Mouse (Mus musculus): ENCODE results near the gene Pik3r5. TPM values are rescaled to one million over a fixed set of nuclear protein-coding genes. Genes with fewer than 3 reads are reported as not detected.

Pik3r5 gene
- total RNA-seq (2021), result under 1 TPM; 0.35 to 0.41 TPM
- long read RNA-seq, experiment 1, result 0 reads
- long read RNA-seq, experiment 2, result 0 reads

DNA sequence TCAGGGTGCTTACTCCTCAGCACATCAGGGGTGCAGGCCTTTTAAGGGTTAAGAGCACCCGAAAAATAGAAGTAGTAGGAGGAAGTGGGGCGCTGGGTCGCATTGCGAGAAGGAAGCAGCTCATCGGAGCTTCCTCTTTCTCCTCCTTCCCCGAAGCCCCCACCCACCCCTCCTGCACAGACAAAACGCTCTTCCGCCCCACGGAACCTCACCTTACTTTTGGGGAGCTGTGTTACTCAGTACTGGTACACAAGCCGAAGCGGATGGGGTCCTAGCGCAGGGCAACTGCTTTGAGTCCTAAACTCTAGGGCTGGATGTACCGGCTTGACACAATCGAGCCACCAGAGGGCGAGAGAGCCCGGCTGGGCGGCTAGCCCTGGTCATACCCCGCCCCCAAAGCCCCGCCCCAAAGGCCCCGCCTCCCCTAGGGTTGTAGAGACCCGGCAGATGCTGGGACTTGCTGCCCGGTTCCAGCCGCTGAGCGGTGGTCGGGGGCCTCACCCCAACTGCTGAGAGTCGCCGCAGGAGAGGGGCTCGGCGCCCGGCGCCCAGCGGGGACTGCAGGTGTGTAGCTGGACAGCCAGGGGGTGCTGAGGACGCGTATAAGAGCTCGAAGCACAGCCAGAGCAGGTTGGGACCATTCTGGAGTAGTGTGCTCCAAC is at the start of gene Pik3r5:
Gene Pik3r5 (plus strand): TSS at position 423 of the 662 bp plus-strand sequence.
- intact Hi-C loops (cut with DNase I; ENCODE audit: low total_unique reads), result no loop called here
- DNase-seq, result peak; percentile 77

DNA sequence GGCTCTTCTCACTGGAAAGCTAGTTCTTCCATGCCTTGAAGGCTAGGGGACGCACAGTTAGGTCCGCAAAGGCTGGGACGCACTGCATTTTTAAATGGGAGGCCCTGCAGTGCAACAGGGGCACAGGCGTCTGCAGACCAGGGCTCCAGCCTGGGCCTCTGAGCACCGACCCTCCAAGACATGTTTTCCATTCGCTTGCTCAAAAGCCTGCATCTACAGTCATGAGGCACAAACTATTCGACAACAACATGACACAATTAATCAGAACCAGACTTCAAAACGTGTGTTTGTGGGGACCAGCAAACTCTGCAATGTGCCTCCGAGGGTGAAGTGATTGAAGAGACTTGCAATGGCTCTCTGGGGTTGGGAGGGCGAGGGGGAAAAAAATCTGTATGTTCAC is 48.4 kb upstream of the Pik3r5 start:
- intact Hi-C loops (cut with DNase I; ENCODE audit: low total_unique reads), result no loop called here
- no peak for DNase-seq

- intact Hi-C loops (cut with DNase I; ENCODE audit: low total_unique reads), result no loop called here
- no peak for DNase-seq
Measured at GRCm38 (mm10) chr11:68384131-68384530, 47.8 kb upstream of the Pik3r5 start.

- no peak for DNase-seq
- intact Hi-C loops (cut with DNase I; ENCODE audit: low total_unique reads), result no loop called here
Measured at GRCm38 (mm10) chr11:68384592-68385020, 47.3 kb upstream of the Pik3r5 start.

- DNase-seq, result peak; percentile 44
- intact Hi-C loops (cut with DNase I; ENCODE audit: low total_unique reads), result no loop called here
Measured at GRCm38 (mm10) chr11:68385021-68385821, 46.7 kb upstream of the Pik3r5 start.

GRCm38 (mm10) chr11:68385921-68386588 is 45.9 kb upstream of the Pik3r5 start:
- peak; percentile 46 for DNase-seq

GRCm38 (mm10) chr11:68386589-68387440 is 45.1 kb upstream of the Pik3r5 start:
- intact Hi-C loops (cut with DNase I; ENCODE audit: low total_unique reads), result no loop called here
- DNase-seq, result peak; percentile 61

More at GRCm38 (mm10) chr11:68385921-68386588, 45.9 kb upstream of the Pik3r5 start:
- intact Hi-C loops (cut with DNase I; ENCODE audit: low total_unique reads), result no loop called here

GRCm38 (mm10) chr11:68387441-68387760 is 44.5 kb upstream of the Pik3r5 start:
- no peak for DNase-seq
- intact Hi-C loops (cut with DNase I; ENCODE audit: low total_unique reads), result no loop called here

GRCm38 (mm10) chr11:68387971-68388654 is 43.8 kb upstream of the Pik3r5 start:
- intact Hi-C loops (cut with DNase I; ENCODE audit: low total_unique reads), result no loop called here
- DNase-seq, result peak; percentile 31

GRCm38 (mm10) chr11:68388655-68389015 is 43.3 kb upstream of the Pik3r5 start:
- intact Hi-C loops (cut with DNase I; ENCODE audit: low total_unique reads), result no loop called here
- no peak for DNase-seq

DNA sequence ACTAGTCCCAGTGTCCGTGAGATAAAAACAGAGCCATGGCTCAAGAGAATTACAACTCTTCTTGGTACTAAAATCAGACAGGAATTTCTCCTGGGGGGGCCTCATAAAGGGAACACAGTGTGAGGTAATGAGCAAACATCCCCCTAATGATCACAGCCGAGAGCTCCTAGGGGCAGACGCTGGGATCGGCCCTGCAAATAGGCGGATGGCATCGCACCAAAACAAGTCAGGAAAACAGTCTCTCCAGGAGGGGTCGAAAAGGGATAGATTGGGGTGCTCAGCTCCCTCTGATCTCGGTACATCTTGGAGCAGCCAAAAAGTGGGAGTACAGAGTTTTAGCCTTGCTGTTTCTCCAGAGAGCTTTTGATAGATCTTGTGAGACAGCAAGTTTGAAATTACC is 42.3 kb upstream of the Pik3r5 start:
- intact Hi-C loops (cut with DNase I; ENCODE audit: low total_unique reads), result no loop called here
- DNase-seq, result no peak

DNA sequence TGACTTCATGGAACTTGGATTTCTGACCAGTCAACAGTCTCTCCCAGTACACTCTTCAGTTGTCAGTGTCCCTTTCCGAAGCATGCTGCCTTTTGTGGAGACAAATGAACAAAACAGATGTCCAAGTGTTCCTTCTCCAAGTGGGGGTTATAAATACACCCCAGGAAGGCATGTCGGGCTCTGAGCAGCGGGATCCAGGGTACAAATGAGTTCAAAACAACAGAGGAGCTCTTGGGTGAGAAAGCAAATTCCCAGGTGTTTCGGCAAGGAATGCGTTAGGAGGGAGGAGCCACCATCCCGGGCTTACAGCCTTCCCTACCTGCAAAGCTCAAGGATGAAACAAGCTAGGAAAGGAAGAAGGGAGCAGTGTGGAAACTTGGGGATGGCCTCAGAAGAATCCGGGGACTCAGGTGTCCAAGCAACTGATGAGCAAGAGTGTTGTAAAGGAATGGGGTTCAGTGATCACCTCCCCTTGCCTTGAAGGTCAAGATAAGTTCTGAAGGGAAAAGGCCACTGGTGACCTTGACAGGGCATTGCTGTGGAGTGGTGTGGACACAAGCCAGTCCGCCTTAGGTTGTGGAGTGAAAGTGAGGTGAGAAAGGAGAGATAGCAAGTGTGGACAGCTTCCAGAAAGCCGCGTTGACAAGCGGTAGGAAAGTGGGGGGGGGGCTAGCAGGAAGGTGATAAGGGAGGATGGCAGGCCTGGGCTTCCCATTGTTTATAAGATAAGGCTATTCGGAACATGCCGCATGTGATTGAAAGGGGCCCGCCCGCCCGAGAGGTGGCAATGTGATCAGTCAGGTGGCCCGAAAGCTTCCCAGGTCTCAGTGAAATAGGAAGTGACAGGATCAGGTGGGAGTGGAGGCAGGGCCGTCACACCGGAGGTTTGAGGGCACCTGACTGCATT is 41.3 kb upstream of the Pik3r5 start:
- intact Hi-C loops (cut with DNase I; ENCODE audit: low total_unique reads), result no loop called here
- DNase-seq, result no peak

DNA sequence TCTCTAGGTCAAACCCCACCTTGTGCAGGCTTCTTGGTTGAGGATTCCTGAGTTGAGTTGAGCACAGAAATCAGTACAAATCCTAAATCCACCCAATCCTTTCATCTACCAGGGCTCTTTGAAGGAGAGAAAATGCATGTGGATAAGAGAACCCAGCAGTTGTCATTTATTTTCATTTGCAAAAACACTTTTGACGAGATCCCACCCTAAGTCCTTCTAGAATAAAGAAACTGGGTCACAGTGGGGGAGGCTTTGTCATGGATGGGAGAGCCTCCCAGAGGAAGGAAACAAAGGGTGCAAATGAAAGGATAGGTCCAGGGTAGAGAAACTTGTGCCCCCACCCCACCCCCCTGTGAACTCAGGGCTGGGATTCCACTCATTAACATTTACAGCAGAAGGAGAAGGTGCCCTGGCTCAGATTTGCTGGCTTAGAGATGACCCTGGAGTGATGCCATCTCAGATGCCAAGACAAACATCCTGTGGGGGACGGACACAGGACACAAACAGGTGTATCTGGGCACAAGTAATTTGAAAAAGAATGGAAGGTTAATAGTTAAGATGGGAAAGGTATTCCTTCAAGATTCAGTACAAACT is 37.9 kb upstream of the Pik3r5 start:
- intact Hi-C loops (cut with DNase I; ENCODE audit: low total_unique reads), result no loop called here
- DNase-seq, result no peak

DNA sequence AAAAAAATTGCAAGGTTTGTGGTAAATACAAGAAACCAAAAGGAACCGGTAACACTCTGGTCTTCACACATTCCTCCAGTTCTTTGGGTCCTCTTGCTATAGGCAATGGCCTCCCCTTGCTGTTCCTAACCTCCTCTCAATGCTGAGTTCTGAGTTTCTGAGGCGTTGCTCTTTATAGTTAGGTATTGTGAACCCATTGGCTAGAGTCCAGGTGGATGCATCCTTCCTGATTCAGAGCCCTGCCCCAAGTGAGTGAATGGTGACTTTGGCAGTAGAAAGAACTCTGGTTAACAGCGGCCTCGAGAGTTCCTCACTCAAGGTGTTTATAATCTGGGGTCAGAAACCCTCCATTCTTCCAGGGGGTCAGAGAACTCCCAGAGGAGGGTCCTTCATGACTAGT is 37.2 kb upstream of the Pik3r5 start:
- DNase-seq, result no peak
- intact Hi-C loops (cut with DNase I; ENCODE audit: low total_unique reads), result no loop called here

GRCm38 (mm10) chr11:68395546-68395945 is 36.4 kb upstream of the Pik3r5 start:
- DNase-seq, result no peak
- intact Hi-C loops (cut with DNase I; ENCODE audit: low total_unique reads), result no loop called here

DNA sequence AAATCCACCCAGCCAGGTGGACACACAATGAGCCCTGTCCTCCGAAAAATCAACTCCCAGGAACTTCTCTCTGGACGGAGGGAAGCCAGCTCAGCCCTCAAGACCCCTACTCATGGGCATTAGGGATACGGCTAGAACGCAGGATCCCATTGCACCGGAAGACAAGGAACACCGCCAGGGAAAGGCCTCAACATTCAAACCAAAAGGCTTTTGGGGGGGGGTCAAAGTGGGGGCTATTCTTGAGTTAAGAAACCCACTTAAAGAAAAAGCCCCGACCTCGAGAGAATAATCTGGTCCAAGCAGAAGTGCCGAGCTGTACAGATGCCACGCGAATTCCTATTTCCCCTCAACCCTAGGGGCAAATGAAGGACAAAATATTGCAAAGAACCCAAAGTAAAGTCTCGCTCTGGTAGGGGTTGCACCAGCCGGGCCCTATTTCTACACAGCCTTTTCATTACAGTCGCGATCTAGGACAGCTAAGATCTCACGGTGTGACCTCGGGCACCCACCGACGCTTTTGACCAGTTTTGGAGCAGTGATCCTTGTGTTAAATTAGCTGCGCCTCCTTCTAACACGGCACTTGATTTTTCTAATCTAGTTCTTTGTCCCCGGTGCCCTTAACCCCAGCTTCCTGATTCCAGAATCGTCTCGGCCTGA is 32.9 kb upstream of the Pik3r5 start:
- intact Hi-C loops (cut with DNase I; ENCODE audit: low total_unique reads), result no loop called here
- DNase-seq, result no peak

DNA sequence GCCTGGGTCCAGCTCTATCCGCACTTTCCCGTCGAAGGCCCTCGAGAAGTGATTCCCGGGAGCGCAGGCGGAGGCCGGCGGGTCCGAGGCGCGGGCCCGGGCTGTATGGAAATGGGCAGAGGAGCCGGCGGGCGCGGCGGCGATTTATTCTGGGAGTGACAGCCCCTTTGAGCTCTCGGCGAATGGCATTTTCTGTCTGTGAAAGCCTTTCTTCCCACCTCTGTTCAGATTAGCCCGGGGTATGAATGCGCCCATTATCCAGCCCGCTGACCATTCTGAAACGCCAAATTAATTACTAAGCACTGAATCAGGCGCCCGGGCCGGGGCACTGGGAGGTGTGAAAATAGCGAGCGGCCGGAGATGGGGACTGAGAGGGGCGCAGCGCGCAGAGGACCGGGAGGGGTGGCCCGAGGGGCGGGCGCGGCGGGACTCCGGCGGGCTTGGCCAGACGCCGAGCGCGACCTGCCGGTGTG is 32.3 kb upstream of the Pik3r5 start:
- intact Hi-C loops (cut with DNase I; ENCODE audit: low total_unique reads), result no loop called here

More for the DNA sequence above, 32.3 kb upstream of the Pik3r5 start:
- no peak for DNase-seq

Data from gastrocnemius, postnatal 14 days (tissue).